Mouse (Mus musculus) spleen, adult 2 months (tissue): ENCODE data around the gene Luzp4.
"Not testable (repeated sequence)": the region's sequence is repeated elsewhere in the genome, so short reads cannot be mapped to it uniquely, and the experiment has no call there.

Source experiments
- CTCF ChIP-seq: fragments of 200-500 bp; IDR thresholded peaks from 2 replicates; pipeline ENCODE4 v1.5.1; 2011; ENCODE audit warnings: mild to moderate bottlenecking, inconsistent platforms; ENCODE audit not compliant: insufficient read depth, insufficient read length, insufficient replicate concordance; ENCODE audit errors: extremely low read depth
- POLR2A ChIP-seq: fragments of 200-500 bp; IDR thresholded peaks from 2 replicates; pipeline ENCODE4 v1.6.1; 2011; ENCODE audit warnings: low read depth, low read length, inconsistent platforms

GRCm38 (mm10) chrX:148857340-148857739, at the start of gene Luzp4:
- TF ChIP-seq POLR2A, CTCF: not testable (repeated sequence)
